Mouse (Mus musculus) bone marrow macrophage, adult 2 months (primary cell): ENCODE measurements at regions not wholly inside any gene's neighbourhood (a gene's known extent, or its start where the extent isn't known, plus 50 kb on each side); places are given as distances from the start of the nearest gene placed in this dataset.

ENCODE experiments used
- H3K27ac ChIP-seq: 2 replicates; pipeline ENCODE4 v1.5.1; 2012; ENCODE audit warnings: low read depth, low read length; ENCODE audit not compliant: insufficient read depth
- H3K4me1 ChIP-seq: 2 replicates; pipeline ENCODE4 v1.6.1; 2012; ENCODE audit warnings: low read length; ENCODE audit not compliant: control insufficient read depth, insufficient read depth
- H3K4me3 ChIP-seq: 2 replicates; pipeline ENCODE4 v1.5.1; 2012; ENCODE audit warnings: mild to moderate bottlenecking, low read length, moderate library complexity; ENCODE audit not compliant: insufficient read depth
- CTCF ChIP-seq: IDR thresholded peaks from 2 replicates; pipeline ENCODE4 v1.5.1; 2012; ENCODE audit warnings: low read depth, mild to moderate bottlenecking, low read length, moderate library complexity
- POLR2A ChIP-seq: IDR thresholded peaks from 2 replicates; pipeline ENCODE4 v1.6.1; 2012; ENCODE audit warnings: mild to moderate bottlenecking, low read depth, low read length, borderline replicate concordance

DNA sequence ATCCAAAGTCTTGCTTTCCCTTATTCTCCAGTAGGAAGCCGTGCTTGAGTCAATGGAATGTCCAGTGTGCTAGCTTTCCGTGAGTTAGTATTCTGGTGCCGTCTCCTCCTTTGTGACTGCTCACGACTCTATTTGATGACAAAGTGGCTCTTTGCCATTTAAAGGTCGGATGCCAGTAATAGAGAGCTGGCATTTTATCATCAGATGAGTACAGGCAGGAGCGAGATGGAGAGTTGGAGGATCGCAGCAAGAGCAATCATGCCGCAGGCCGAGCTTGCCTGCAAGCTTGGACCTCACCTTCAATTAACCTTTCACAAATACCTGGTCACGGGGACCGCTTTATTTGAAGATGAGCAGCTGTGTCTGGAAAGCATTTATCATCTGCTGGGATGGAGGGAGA, 291.8 kb downstream of the Hs3st3b1 start:
- Histone ChIP-seq H3K4me3 (no peak overlapping the region), H3K27ac (no peak overlapping the region), H3K4me1 (no peaks in the 10 kb centered on the region)
- no peak for TF ChIP-seq CTCF
- no peak for TF ChIP-seq POLR2A

DNA sequence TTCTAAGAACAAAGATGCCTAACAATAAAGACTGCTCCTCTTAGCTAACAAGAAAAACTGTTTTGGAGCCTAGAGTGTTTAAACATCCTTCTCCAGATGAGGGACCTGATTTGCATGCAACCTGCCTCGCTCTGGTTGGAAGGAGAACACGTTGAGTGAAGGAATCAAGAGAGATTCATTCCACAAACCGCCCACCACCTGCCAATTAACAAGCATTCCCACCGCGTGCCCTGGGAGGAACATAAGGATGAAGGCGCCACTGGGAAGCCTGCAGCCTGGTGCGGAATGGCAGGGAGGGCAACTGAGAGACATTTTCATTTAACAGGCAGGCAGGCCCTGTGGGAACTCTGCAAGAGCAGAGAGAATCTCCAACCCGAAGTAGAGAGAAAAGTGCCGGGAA, 265.0 kb downstream of the Hs3st3b1 start:
- no peaks in the 10 kb centered on the region for H3K4me1 ChIP-seq
- H3K27ac ChIP-seq = no peak overlapping the region
- TF ChIP-seq POLR2A = no peak
- no peak for TF ChIP-seq CTCF
- H3K4me3 ChIP-seq = no peak overlapping the region

DNA sequence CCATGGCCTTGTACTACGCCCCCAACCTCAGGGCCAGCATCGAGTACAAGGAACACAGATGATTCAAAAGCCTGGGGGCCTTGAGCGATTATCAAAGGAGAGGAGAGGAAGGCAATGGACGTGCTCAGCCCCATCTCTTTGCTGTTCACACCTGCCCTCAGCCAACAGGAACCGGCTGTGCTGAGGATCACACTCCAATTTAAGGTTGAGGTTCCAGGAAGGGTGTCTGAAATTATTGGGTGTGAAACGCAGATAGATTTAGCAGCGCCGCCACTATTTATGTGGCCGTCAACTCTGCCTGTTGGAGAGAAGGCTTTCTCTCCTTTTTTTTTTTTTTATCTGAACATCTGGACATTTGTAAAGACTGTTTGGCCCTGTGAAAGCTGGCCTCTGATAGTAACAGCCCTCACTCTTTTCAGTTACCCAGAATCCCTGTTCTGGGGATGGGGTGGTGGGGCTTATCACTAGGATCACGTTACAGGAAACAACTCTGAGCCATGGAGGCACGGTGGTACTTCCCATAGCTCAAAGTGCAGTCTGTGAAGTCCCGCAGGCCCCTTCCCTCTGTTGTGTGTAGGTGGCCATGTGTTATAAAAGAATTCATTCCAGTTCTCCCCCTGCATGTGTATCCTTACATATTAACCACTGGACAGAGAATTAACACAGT, 256.7 kb downstream of the Hs3st3b1 start:
- Histone ChIP-seq H3K4me3 (no peak overlapping the region), H3K27ac (no peak overlapping the region), H3K4me1 (no peaks in the 10 kb centered on the region)
- no peak for TF ChIP-seq CTCF

DNA sequence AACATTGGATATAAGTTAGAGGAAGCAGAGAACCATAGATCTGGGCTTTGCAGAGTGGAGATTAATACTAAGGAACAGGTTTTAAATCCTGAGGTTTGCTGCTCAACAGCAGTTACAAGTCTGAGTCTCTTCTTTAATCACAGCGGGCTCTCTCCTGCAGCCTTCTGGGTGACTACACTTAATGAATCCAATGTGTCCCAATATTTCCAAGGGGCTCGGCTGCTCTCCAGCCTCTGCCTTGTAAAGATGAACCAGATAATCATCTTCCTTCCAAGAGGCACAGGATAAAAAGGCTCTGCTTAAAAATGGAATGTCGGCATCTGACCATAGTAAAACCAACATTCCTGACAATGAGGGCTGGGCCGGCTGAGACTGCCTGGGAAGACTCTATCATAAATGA, 251.6 kb downstream of the Hs3st3b1 start:
- Histone ChIP-seq H3K27ac (no peak overlapping the region), H3K4me1 (no peaks in the 10 kb centered on the region), H3K4me3 (no peak overlapping the region)
- TF ChIP-seq POLR2A = no peak
- no peak for TF ChIP-seq CTCF

DNA sequence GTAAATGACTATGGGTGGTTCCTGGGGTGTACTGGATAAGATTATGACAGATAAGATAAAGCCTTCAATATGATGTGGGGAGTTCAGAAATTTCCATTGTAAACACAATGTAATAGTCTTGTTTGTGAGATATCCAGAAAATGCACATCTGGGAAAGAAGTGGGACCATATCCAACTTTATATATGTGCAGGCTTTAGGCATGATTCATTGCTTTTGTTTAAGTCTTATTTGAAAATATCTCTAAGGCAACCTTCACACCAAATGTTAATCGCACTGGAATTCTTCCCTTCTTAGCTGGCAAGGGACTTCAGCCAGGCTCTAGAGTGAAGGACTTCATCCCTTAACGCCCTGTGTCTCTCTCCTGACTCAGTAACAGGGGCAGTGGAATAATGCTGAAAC, 250.3 kb downstream of the Hs3st3b1 start:
- TF ChIP-seq POLR2A (no peak), CTCF (no peak)

DNA sequence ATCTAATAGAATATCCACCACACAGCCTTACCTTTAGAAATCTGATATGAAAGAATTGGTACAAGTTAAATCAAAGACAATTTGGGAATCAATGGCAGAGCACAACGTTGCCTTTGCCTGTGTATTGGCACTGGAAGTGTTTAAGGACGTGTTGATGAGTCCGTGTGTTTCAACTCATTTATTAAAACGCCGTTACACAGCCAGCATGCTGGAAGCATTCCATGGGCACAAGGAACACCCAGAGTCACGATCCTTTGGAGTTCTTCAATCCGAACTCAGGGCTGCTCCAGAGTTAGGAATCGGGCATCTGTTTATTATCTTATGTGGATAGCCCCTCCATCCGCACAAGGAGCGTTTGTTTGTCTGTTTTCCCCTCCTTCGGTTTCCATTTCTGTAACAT, 244.2 kb downstream of the Hs3st3b1 start:
- Histone ChIP-seq H3K4me3 (no peak overlapping the region), H3K27ac (no peak overlapping the region), H3K4me1 (no peaks in the 10 kb centered on the region)
- no peak for TF ChIP-seq CTCF
- TF ChIP-seq POLR2A = no peak

More for the DNA sequence above, 250.3 kb downstream of the Hs3st3b1 start:
- Histone ChIP-seq H3K4me3 (no peak overlapping the region), H3K27ac (no peak overlapping the region), H3K4me1 (no peaks in the 10 kb centered on the region)

DNA sequence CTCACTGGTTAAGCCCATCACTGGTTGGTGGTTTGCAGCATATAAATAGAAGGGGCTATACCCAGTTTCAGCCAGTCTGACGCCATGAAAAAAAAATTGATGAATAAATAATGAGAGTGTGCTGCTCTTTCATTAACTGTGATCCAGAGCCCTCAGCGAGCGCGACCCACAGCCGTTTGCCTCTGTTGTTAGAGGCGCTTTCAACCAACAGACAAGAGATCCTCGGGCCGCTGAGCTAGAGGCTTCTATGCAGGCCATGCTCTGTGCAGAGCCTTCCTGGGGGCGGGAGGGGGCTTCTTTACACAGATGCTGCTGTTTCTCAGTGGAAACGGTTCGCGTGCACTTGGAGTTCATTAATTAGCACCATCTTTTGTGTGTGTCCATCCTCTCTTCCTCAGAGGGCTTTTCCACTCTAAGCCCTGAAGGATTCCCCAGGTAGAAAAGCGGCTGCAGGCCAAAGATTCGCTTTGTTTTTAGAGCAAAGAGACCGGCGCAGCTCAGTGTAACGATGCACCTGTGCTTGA, 243.6 kb downstream of the Hs3st3b1 start:
- no peaks in the 10 kb centered on the region for H3K4me1 ChIP-seq
- no peak overlapping the region for H3K27ac ChIP-seq
- H3K4me3 ChIP-seq = no peak overlapping the region
- TF ChIP-seq CTCF = no peak
- TF ChIP-seq POLR2A = no peak

DNA sequence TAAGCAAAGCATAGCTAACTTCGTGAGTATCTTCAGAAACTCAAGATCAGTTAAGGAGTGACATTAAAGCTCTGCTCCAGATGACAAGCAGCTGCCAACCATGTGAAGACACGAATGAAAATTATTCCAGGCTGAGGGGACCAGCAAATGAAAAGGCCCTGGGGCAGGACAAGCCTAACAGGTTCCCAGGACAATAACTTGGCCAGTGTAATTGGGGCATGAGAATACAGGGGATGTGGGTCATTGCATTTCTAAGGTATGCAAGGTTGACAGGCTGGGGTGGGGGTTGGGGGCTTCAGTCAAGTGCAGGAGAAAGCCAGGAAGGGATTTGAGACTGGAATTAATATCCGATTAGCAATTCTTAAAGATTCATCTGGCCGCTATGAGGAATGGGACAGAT, 242.6 kb downstream of the Hs3st3b1 start:
- no peak overlapping the region for H3K4me3 ChIP-seq
- H3K27ac ChIP-seq = no peak overlapping the region
- H3K4me1 ChIP-seq = no peaks in the 10 kb centered on the region
- no peak for TF ChIP-seq CTCF
- no peak for TF ChIP-seq POLR2A

DNA sequence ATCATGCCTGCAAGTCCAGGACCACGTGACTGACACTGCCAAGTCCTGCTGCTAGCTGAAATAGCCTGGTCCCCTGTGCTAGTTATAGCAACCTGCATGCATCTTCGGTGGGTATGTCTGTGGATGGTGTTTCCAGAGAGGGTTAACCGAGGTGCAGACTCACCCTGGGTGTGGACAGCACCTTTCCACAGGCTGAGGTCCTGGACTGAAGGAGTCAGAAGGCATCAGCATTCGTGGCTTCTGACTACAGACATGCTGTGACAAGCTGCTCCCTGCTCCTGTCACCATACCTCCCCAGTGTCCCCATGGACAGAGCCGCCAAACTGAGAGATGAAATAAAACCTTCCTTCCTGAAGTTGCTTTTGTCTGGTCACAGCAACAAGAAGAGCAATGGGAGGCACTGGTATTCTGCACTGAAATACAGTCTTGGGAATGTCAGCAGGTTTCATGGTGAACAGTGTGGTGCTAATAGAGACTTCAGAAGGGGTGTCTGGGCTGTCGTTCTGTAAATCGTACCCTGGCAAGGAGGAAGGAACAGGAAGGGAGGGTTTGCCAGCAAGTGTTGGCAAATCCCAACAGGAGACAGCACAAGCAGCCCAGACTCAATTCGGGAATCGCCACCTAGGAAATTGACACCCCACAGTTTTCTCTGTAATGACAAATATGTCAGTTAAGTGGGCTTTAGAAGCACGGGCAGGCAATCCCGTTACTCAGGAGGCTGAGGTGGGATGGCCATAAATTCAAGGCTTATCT, 237.7 kb downstream of the Hs3st3b1 start:
- Histone ChIP-seq H3K4me3 (no peak overlapping the region), H3K27ac (no peak overlapping the region), H3K4me1 (no peaks in the 10 kb centered on the region)
- TF ChIP-seq CTCF (no peak), POLR2A (no peak)

DNA sequence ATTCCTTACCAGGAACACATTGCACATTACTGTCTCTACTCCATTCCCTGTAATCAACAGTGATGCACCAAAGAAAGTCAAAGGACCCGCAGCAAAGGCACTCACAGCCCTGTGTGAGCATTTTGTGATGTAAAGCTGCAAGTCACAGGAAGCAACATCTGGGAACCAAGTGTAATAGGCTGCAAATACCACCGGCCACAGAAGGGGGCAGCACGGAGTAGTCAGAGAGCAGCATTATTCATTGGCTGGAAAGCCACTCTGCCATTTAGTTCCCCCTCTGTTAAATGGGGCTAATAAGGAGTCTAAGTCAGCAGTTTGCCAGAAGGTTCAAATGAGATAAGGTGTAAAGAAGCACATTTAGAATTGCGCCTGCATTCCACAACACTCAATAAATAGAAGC, 231.0 kb downstream of the Hs3st3b1 start:
- Histone ChIP-seq H3K4me1 (no peaks in the 10 kb centered on the region), H3K4me3 (no peak overlapping the region), H3K27ac (no peak overlapping the region)
- no peak for TF ChIP-seq CTCF
- TF ChIP-seq POLR2A = no peak
